Mouse (Mus musculus) embryonic fibroblast, embryonic 13.5 days (primary cell): Measurements from ENCODE around the gene Gprasp2.

Source experiments
- CTCF ChIP-seq: IDR thresholded peaks from 2 replicates; pipeline ENCODE4 v1.5.1; 2011; ENCODE audit warnings: mild to moderate bottlenecking, control low read depth, low read length, moderate library complexity, borderline replicate concordance; ENCODE audit not compliant: insufficient read depth
- POLR2A ChIP-seq: IDR thresholded peaks from 2 replicates; pipeline ENCODE4 v1.6.1; 2011; ENCODE audit warnings: low read depth, mild to moderate bottlenecking, control low read depth, low read length, moderate library complexity

DNA sequence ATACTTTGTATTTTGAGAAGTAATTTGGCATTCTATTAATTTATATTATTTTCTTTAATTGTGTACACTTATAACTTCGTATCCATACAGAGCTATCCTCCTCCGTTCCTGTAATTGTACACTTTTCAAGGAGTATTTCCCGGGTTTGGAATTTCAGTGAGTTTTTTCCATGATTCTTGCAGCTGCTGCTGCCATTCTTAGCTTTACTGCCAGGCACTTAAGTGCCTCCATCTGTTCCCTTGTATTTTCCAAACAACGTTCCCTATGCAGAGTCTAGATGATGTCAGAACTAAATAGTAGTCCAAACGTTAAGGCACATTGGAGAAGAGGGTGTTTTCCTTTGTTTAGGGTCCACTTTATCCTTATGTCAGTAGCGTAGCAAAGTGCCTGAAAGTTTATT, 46.5 kb upstream of the Gprasp2 start:
- TF ChIP-seq CTCF (no peak), POLR2A (no peak)
